Mouse (Mus musculus) embryo, embryonic 10.5 days (tissue): ENCODE measurements at regions not wholly inside any gene's neighbourhood (a gene's known extent, or its start where the extent isn't known, plus 50 kb on each side); places are given as distances from the start of the nearest gene placed in this dataset.

Experiments
- DNase-seq: peaks from one replicate; pipeline ENCODE4 v3.0.0-alpha.2; 2015; ENCODE audit warnings: low spot score

GRCm38 (mm10) chr13:99573021-99573420 lies 56.7 kb upstream of the Map1b start:
- no peak for DNase-seq

- no peak for DNase-seq
These were observed 56.0 kb upstream of the Map1b start for GRCm38 (mm10) chr13:99572381-99572780.
